Mouse (Mus musculus): ENCODE results near the gene Sema4b.
A peak's percentile ranks its signal among the peaks of the same experiment; 100 is the strongest.

DNA sequence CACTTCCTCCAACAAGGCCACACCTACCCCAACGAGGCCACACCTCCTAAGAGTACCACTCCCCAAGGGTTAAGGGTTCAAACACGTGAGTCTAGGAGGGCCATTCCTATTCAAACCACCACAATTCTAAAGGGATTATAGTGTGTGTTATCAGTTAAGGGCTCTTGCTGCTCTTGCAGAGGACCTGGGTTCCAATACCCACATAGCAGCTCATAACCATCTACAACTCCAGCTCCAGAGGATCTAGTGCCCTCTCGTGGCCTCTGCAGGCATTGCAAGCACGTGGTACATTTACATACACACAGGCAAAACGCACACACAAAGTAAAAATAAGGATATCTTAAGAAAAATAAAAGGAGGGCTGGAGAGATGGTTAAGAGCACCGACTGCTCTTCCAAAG lies 34.5 kb upstream of the Sema4b start:
- TF ChIP-seq POLR2A (IDR thresholded peaks at IDR 0.05; ENCODE audit: control insufficient read depth, low read depth, low read length) (no peak), CTCF (IDR thresholded peaks at IDR 0.05; ENCODE audit: control insufficient read depth, insufficient read depth, insufficient replicate concordance, low read depth, low read length) (peak; percentile 89; the same call in 1 of the 2 replicates)

All from testis, adult 2 months (tissue).